Mouse (Mus musculus) spleen, adult 2 months (tissue): ENCODE results near the gene Esyt1.

Experiments
- CTCF ChIP-seq: fragments of 200-500 bp; IDR thresholded peaks from 2 replicates; pipeline ENCODE4 v1.5.1; 2011; ENCODE audit warnings: mild to moderate bottlenecking, inconsistent platforms; ENCODE audit not compliant: insufficient read depth, insufficient read length, insufficient replicate concordance; ENCODE audit errors: extremely low read depth
- POLR2A ChIP-seq: fragments of 200-500 bp; IDR thresholded peaks from 2 replicates; pipeline ENCODE4 v1.6.1; 2011; ENCODE audit warnings: low read depth, low read length, inconsistent platforms

- no peak for TF ChIP-seq CTCF
- no peak for TF ChIP-seq POLR2A
These were observed 34.2 kb downstream of the Esyt1 start for GRCm38 (mm10) chr10:128491495-128491894.
